Mouse (Mus musculus) left cerebral cortex, postnatal 4 days (tissue): ENCODE data around the gene Ngrn. TPM values are rescaled to one million over a fixed set of nuclear protein-coding genes. Genes with fewer than 3 reads are reported as not detected.

Source experiments
- DNase-seq: peaks from one replicate; pipeline ENCODE4 v3.0.0-alpha.2; 2022
- intact Hi-C: fragments of 180-260 bp; cut with DNase I; formaldehyde crosslinking; loops from one replicate; pipeline ENCODE4 v1.15.1; 2025
- total RNA-seq, 2 experiments: library from RNA; stranded (reverse); gene quantifications; 2 replicates each; pipeline ENCODE4 v1.2.3; 2021

Ngrn gene
- total RNA-seq = 10 to 100 TPM; 41.6 to 42.7 TPM

DNA sequence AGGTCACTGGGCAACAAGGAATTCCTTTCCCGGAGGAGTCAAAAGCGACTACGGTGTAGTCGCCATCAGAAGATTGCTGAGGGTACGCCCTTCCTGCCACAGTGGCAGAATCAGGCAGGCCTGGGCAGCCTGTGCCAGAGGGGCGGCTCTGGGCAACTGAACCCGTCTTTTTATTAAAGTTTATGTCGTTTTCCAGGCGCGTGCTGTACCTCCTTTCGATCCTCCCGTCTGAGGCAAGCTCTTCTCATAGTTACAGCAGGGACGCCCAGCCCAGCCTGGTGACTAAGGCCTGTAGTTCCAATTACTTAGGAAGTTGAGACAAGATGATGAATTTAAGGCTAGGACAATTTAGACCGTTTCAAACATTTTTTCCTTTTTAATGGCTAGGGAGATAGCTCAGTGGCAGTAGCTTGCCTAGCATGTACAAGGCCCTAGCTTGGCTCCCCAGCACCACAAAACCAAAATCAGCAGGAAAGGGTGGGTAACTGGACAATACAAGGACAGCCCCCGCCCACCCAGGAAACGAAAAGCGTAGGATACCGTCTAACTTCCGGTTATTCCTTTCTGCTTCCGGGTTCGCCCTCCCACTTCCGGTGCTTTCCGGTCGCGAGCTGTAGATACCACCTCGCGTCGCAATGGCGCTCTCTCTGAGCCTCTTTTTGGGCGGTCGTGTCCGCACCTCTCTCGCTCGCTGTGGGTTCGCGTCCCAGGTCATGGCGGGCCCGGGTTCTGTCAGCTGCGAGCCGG lies at the start of gene Ngrn:
Gene Ngrn (plus strand): TSS at position 591 of the 747 bp plus-strand sequence.
- peak; percentile 87 for DNase-seq
- intact Hi-C loops = no loop called here

GRCm38 (mm10) chr7:80213604-80214003 lies 47.4 kb upstream of the Ngrn start:
- no peak for DNase-seq
- intact Hi-C loops = no loop called here

DNA sequence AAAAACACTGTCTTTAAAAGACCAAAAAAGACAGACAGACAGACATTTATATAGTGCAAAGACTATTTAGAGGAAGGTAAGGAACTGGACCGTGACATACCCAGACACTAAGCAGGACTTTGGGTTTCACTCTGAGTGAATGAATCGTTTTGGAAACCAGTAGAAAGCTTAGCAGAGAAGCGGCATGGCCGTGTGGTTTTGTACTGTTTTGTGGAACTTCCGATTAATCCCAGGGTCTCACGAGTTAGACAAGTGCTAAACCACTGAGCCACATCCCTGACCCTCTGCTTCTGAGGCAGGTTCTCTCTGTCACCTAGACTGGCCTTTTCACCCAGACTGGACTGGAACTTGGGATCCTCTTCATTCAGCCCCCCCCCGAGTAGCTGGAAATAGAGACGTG lies 46.6 kb upstream of the Ngrn start:
- no peak for DNase-seq
- intact Hi-C loops = no loop called here

GRCm38 (mm10) chr7:80215398-80215797 lies 45.6 kb upstream of the Ngrn start:
- intact Hi-C loops = loop anchor here (5.0 kb wide), 1 partner anchor 73 kb away; no protein-coding TSS in a partner anchor

DNA sequence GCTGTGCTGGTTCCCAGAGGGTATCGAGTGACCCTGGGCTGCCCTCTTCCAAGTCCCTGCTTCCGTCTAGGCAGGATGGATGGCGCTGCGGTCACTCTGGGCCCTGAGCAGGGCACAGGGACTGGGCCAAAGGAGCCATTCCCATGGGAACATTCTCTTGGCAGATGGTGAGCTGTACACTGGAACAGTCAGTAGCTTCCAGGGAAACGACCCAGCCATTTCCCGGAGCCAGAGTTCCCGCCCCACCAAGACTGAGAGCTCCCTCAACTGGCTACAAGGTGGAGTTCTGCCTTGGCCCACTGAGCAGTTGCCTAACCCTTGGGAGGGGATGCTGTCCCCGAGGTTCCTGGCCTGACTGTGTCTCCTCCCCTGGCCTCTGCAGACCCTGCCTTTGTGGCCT lies 44.4 kb upstream of the Ngrn start:
- intact Hi-C loops = loop anchor here (5.0 kb wide), 1 partner anchor 74 kb away; no protein-coding TSS in a partner anchor
- DNase-seq = peak; percentile 81

More at GRCm38 (mm10) chr7:80215398-80215797, 45.6 kb upstream of the Ngrn start:
- peak; percentile 88 for DNase-seq

DNA sequence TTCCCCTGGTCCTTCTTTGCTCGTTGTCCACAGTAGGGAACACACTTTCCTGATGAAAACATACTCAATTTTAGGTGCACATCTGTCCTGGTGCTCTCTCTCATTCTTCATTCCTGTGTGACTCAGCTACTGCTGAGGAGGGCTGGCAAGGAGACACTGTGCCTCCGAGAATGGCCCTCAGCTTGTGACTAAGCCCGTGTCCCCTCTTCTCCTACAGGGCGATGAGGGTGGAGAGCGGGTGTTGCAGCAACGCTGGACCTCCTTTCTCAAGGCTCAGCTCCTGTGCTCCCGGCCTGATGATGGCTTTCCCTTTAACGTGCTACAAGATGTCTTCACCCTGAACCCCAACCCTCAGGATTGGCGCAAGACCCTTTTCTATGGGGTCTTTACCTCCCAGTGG lies 42.3 kb upstream of the Ngrn start:
- intact Hi-C loops = loop anchor here (5.0 kb wide), 1 partner anchor 76 kb away; no protein-coding TSS in a partner anchor
- no peak for DNase-seq

- DNase-seq = no peak
- intact Hi-C loops = no loop called here
Measured at GRCm38 (mm10) chr7:80220237-80220797, 40.7 kb upstream of the Ngrn start.

GRCm38 (mm10) chr7:80221179-80221750 lies 39.8 kb upstream of the Ngrn start:
- DNase-seq = no peak
- intact Hi-C loops = no loop called here

DNA sequence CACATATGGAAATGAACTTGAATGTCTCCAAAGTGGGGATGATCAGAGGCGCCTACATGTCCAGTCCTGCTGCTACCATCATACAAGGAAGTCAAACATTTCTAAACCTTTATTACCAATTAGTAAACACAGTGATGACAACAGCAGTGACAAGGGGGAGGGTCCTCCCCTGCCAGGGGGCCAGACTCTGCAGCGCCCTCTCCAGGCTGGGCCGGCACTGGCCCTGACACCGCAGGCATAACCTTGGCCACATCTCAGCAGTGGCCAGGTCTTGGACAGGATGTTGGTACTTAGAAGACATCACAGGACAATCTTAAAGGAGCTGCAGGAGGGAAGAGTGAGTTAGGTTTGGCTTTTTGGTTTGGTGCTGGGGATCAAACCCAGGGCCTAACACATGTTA lies 34.0 kb upstream of the Ngrn start:
- no peak for DNase-seq
- intact Hi-C loops = no loop called here

DNA sequence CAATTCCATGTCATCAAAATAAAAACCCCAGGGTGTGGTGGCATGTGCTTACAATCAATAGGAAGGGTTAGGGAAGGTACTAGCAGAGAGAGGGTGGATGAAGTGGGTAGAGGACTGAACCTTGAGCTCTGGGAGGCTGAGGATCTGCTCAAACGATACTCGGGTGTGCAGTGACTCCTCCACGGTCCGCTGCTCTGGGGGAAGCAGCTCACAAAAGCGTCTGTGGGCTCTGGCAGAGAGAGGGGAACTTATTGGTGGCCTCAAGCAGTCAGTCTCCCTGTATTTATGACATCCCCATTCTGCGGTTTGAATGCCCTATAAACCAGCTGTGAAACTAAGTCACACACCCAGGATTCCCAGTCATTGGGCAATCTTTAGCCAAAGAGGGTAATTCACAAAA lies 30.8 kb upstream of the Ngrn start:
- no peak for DNase-seq

DNA sequence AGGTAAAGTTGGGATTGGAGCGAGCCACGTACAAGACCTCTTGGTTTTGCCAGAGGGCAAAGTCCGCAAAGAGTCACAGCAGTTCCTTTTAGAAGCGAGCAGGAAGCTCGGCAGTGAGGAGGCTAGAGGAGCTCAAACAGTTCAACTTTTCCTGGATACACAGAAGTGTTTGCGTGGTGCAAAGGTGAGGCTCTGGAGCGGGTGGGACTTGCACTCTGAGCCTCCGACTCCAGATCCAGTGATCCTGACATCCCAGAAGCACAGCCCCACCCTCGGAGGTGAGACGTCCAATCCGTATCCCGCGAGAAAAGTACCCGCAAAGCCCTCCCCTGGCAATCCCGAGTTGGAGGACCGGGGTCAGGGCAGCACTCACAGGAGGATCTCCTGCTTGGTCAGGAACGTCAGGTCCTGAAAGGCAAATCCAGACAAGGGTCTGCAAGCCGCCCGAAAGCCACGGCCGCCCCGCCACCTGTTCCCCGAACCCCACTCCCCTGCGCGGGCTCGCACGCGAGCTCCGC lies 29.0 kb upstream of the Ngrn start:
- DNase-seq = no peak
- intact Hi-C loops = no loop called here

More for the DNA sequence above, 30.8 kb upstream of the Ngrn start:
- intact Hi-C loops = no loop called here

DNA sequence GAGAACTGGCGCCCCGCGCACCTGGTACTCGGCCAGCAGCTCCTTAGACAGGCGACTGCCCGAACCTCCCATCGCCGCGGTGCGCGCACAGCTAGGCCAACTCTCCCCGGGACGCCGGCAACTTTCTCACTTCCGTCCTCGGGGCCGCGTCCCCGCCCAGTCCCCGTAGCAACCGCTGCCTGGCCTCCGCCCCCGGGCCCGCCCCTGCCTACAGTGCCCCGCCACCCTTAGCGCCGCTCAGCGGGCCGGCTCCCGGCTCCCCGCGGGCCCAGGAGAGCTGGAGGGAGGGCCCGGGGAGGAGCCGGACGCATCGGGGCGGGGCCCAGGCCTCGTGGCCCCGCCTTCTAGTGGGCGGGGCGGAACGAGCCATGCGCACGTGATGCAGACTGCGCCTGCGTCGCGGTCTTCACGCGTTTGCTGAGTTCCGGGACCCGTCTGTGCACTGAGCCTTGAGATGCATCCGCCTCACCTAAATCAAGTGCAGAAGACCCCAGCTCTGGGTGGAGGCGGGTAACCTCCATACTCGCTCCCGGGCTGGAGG lies 28.5 kb upstream of the Ngrn start, which contains the start of the genes Cib1 and Gdpgp1:
Gene Cib1 (minus strand): TSS at position 325 of the 541 bp plus-strand sequence.
Gene Gdpgp1 (plus strand): TSS at position 377 of the 541 bp plus-strand sequence.
- intact Hi-C loops = no loop called here
- DNase-seq = peak; percentile 93

DNA sequence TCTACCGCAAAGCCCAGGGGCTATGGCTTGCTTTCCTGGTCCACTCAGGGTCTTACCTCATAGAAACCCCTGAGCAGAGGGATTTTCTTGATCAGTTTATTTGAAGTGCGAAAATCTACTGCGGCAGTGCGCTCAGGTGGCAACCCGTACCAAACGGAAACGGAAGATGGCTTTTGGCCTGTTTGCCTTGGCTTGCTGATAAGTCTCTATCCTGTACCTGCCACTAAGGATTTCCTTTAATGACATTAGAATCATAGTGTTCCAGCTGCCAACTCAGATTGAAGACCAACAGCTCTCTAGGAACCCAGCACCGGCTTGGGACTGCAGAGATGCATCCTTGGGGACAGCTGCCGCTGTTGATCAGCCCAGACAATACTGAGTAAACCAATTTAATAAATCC lies 27.2 kb upstream of the Ngrn start:
- intact Hi-C loops = no loop called here

DNA sequence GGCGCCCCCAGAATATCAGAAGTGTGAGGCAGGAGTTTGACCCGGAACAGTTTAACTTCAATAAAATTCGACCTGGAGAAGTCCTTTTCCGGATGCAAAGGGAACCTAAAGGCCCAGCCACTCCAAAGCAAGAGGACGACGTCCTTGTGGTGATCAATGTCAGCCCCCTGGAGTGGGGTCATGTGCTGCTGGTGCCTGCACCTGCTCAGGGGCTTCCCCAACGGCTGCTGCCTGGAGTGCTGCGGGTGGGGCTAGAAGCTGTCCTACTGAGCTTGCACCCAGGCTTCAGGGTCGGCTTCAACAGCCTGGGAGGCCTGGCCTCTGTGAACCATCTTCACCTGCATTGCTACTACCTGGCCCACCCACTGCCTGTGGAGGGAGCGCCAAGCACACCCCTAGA lies 22.5 kb upstream of the Ngrn start:
- DNase-seq = no peak
- intact Hi-C loops = no loop called here

More for the DNA sequence above, 27.2 kb upstream of the Ngrn start:
- DNase-seq = no peak

DNA sequence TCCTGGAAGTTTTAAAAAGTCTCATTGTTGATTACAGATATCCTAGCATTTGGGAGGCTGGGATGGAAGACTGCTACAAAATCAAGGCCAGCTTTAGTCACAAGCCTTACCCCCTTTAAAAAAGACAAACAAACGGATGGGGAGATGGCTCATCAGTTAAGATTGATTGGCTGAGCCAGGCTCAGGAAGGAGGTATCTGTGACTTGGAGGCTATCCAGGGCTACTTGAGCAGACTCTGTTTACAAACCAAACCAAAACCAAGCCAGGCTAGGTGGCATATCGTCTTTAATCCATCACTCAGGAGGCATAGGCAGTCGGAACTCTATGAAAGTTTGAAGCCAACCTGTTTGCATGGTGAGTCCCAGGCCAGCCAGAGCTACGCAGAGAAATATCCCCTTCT lies 19.4 kb upstream of the Ngrn start:
- no peak for DNase-seq
- intact Hi-C loops = no loop called here

DNA sequence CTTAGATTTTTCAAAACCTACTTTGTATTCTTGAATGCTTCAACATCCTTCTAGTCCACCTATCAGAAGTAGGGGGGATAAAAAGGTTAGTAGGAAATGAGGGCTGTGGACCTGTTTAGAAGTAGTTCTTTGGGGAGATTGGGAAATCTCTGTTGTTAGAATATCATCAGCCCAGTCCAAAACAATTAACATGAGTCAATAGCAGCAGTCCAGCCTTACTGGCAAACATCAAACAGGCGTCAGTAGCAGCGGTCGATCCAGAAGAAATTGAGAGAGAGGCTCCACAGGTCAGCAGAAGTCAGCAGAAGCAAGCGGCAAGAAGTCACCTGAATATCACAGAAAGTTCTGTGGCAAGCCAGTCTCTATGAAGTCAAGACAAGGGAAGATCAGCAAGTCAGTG lies 16.2 kb upstream of the Ngrn start:
- DNase-seq = no peak
- intact Hi-C loops = no loop called here

GRCm38 (mm10) chr7:80246148-80246721 lies 14.8 kb upstream of the Ngrn start, which contains the start of gene Ttll13:
Gene Ttll13, plus strand, starts transcription at chr7:80246376.
- DNase-seq = peak; percentile 99
- intact Hi-C loops = no loop called here

GRCm38 (mm10) chr7:80246859-80247258 lies 14.2 kb upstream of the Ngrn start:
- intact Hi-C loops = no loop called here
- DNase-seq = no peak

DNA sequence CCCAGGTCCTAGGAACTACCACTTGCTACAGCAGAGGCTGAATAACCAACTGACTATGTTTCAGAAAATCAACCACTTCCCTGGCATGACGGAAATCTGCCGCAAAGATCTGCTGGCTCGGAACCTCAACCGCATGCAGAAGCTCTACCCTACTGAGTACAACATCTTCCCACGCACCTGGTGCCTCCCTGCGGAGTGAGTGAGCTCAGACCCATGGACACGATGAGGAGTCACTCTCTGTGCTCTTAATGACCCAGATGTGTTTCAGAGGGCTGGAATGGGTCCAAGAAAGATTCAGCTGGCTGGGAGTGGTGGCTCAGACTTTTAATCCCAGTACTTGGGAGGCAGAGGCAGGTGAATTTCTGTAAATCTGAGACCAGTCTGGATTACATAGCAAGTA lies 8.6 kb upstream of the Ngrn start:
- intact Hi-C loops = no loop called here
- no peak for DNase-seq

GRCm38 (mm10) chr7:80252886-80253285 lies 8.1 kb upstream of the Ngrn start:
- DNase-seq = no peak
- intact Hi-C loops = no loop called here

DNA sequence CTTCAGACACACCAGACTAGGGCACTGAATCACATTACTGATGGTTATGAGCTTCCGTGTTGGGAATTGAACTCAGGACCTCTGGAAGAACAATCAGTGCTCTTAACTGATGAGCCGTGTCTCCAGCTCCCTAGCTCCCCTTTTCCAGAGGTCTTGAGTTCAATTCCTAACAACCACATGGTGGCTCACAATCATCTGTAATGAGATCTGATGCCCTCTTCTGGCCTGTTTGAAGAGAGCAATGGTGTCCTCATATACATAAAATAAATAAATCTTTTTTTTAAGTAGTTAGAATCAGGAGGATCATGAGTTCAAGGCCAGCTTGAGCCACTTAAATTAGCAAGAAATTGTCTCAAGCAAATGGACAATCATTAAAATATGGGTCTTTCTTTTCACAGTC lies 5.0 kb upstream of the Ngrn start:
- no peak for DNase-seq
- intact Hi-C loops = no loop called here
